Mouse (Mus musculus) frontal cortex, adult (tissue): Measurements from ENCODE around the gene Napepld.
A peak's percentile ranks its signal among the peaks of the same experiment; 100 is the strongest.
"Not testable (repeated sequence)": the region's sequence is repeated elsewhere in the genome, so short reads cannot be mapped to it uniquely, and the experiment has no call there.

Experiments
- ATAC-seq: cut with Nextera tagmentation; 2 replicates; pipeline ENCODE4 v1.9.2; 2017; ENCODE audit warnings: mild to moderate bottlenecking, moderate library complexity, mixed read lengths; ENCODE audit not compliant: low TSS enrichment

Gene Napepld

DNA sequence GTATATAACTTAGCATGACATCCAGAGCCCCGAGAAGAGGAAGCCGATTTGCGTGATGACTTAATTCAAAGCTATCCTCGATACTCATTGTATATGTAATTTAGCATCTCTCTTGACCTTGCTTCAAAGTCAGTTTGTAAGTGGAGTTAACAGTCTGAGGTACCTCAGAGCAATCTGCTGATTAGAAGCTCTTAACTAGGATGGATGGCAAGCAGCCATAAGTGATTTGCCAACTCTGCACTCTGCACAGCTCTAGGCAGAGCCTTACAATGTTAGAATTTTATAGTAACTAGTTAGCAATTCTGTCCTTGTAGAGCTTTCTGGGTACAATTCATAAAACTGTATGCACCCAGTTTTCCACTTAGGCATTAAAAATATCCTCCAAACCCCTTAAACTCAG lies 5.3 kb upstream of the Napepld start:
- no peak for ATAC-seq

DNA sequence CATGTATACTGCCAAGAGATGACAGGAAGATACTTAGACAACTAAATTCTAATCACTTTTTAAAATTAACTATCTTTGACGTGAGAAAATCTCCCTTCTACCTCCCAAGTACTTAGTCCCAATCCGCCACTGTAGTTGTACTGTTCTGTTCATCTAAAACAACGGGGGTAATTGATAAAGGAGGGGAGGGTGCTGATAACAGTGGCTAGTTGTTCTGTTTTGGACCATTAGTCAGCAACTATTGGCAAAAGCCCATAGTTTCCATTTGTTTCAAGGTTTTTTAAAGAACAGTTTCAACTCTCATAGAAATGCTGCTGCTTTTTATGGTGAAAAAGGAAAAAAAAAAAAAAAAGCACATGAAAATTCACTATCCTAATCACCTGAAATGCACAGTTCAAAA lies 2.5 kb upstream of the Napepld start:
- ATAC-seq = no peak

DNA sequence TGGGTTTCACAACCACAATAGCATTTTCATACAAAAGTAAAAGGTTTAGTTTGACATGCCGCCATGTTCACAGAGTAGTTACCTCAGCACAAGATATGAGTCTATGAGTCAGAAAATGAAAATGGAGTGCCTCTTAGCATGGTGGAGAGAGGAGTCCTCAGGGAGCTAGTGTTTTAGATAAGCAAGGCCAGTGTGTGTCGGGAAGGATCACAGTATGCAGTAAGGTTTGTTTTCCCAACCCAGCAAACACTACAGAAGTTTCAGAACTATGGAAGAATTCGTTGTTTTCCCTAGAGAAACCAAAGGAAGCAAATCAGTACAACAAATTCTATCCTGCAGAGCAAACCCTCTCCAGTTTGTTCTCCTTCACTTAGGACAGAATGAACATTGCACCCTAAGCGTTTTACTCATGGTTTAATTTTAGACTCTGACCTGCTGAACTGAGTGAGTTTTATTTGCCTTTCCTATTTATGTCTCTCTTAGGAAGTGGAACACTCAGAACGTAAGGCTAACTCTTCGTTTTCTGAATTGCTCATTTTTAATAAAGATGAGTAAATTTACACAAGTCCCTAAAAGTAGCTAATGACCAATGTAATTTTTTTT lies 1.8 kb upstream of the Napepld start:
- no peak for ATAC-seq

DNA sequence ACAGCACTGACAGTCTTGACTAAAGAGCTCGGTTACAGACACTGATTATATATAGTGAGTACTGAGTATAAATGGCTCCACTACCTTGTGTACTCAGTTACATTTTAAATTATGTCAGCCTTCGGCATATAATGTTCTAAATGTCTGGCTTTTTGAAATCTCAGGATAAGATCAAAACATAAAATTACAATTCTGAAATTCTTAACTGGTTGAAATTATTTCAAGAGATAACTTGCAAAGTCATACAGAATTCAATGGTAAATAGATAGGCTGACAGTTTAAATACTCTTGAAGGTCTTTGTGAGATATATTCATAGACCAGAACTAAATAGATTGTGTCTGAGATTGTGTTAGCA lies 791 bp upstream of the Napepld start:
- ATAC-seq = no peak; the same call in 1 of the 2 replicates

DNA sequence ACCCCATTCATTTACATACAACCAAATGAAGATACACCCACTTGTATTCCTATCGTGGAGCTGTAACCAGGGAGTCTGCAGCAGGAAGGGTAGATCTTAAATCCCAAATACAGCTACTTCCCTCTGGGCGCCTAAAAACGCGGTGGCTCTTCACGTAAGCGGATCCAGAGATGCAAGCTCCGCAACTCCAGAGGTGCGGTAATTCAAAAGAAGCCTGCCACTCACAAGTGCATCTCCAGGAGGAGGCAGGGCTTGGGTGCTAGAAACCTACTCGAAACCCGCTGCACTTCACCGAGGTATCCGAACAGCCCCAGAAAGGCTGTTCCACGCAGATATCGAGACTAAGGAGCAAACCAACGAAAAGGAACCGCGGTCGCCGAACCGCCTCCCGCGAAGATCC lies 262 bp downstream of the Napepld start:
- ATAC-seq = peak; percentile 74

DNA sequence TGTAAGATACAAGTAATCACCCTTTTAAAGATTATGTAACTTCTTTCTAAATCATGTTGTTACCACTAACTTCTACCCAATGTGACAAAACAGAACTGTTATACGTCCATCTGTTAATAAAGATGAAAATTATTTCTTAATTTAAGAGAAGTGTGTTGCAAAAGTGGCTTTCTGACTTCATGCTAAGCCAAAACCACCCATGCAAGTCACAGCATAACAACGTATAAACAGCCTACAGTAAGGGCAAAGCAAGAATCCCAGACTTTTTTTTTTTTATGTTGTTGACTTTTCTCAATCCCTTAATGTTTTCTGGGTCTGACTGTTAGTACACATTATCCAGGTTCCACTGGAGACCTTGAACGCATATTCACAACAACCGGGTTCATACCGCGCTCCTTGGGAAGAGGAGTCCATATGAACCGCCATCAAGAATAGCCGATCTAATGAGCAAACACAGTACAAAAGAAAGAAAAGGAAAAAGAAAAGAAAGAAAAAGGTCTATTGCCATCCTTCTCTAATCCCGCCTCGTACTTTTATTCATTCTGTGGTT lies 849 bp downstream of the Napepld start:
- ATAC-seq = no peak

DNA sequence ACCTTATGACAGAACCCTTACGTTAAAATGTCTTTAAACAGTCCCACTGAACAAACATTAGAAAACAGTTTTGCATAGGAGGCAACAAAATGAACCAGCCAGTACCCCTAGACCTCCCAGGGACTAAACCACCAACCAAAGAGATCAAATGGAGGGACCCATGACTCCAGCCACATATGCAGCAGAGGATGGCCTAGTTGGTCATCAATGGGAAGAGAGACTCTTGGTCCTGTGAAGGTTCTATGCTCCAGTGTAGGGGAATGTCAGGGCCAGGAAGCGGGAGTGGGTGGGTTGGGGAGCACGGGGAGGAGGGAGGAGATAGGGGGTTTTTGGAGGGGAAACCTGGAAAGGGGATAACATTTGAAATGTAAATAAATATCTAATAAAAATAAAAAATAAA lies 1.6 kb downstream of the Napepld start:
- ATAC-seq = not testable (repeated sequence)

DNA sequence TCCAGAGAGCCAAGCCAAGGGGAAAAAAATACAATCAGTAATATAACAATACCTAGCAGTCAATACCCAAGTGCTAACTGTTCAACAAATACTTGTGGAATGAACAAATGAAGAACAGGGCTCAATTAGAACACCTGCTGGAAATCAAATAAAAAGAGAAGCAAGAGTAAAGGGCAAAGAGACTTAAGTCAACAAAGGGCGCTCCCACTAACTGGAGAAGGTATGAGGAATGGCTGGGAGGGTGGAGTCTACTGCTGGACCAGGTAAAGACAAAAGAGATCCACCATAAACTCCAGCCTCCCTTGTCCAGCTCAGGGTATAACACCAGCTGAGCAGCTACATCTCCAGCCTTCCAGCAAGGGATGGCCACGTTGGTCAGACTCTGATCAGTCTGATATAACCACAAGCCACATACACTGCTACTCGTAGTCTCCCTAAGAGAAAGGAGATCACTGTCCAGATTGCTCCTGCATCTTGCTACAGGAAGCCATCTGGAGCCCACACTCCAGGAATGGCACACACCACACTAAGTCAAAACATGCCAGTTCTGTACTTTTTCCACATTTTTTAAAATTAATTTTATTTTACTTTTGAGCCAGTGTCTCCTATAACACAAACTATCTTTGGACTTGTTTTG lies 6.2 kb downstream of the Napepld start:
- ATAC-seq = peak; percentile 84

DNA sequence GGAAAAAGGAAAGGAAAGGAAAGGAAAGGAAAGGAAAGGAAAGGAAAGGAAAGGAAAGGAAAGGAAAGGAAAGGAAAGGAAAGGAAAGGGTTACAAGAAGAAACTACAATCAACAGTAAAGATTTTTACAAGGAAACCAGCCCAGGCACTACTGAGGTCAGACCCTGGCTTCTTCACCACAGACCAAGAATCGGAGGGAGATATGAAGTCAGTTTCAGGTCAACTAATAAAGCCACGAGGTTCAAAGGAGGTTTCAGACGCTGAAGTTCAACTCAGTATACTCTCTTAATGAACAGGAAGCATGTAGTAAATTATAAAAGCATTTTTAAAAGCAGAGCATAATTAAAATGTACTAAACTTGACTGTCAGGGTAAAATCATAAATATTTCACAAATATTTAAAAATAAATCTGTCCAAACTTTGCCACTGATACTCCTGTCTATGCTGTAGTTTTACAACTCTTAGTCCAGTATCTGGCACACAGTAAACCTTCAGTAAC lies 7.8 kb downstream of the Napepld start:
- ATAC-seq = no peak

DNA sequence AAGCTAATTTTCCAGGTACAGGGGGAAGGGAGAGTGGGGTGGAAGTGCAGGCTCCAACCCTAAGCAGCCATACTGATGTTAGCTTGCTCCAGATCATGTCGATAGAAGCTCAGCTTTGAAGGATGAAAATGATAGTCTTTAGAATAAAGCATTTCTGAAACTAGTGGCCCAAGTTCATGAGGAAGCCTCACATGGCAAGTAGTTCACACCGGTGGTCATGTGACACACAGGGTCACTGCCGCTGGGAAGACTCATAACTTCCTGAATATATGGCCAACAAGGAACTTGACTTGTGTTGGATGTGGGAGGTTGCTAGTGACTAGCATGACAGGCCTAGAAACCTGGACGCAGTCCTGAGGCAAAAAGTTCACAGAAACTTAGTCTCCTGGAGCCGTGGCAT lies 9.0 kb downstream of the Napepld start:
- no peak for ATAC-seq

DNA sequence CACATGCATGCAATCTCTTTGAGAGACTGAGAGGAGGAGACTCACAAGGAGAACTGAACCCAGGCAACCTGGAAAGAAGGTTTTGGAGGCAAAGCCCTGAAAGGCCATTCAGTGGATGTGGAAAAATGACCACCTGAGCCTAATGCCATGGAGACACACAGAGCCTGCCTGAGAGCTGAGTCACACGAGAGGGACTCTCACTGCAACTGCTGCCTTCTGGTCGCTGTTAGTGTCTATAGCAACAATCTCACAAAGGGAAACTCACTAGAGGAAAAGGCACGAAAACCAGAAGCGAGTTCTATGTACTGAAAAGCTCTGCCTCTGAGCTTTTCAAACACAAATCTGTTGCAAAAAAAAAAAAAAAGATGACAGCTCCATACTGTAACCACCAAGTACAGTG lies 14.2 kb downstream of the Napepld start:
- ATAC-seq = peak; percentile 86

DNA sequence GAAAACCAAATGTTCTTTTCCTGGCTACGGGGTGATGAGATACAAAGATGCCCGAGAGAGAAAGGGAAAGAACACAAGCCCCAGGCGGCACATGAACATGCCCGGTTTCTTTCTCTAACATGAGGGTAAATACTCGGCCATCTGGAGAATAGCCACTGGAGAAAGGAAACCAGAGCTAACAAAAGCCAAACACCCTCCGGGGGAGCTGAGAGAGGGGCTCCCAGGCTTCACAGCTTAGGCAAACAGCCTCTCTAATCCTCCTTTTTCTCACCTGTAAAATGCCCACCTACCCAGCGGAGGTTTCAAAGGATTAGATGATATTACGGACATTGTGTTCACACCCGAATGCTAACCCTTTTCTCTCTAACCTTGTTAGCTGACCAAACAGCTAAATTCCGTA lies 16.2 kb downstream of the Napepld start:
- ATAC-seq = no peak

DNA sequence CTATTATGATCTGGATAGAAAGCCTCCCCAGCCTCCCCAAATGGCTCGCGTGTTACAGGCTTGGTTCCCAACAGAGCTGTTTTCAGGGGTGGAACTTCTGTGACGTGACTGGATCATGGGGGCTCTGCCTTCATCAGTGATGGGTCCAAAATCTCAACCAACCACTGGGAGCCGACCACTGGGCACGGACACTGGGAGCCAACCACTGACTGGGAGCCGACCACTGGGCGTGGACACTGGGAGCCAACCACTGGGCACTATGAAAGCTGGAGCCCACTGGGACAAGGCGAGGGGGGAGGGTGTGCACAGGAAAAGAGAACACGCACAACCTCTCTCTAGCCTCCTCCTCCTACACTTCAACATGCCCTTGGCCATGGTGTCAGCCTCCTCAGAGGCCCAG lies 17.4 kb downstream of the Napepld start:
- 0 out of 2 replicates have a peak, but pooled peaks have one; percentile 9 for ATAC-seq

DNA sequence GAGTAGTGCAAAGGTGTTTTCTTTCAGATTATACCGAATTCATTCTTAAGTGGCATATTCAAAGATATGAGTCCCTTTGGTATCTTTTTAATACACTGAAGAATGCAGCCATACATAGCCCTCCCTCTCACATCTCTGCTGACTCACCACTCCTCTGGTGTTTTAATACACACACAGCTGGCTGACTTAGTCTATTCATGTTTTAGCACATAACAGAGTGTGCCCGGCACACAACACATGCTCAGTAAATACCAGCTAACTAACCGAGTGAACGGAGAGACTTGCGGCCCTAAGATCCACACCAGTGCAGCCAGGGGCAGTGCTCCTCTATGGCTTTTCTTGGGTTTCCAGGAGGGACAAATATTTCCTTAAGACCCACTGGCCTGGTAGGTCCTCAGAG lies 20.3 kb downstream of the Napepld start:
- peak; percentile 83 for ATAC-seq

DNA sequence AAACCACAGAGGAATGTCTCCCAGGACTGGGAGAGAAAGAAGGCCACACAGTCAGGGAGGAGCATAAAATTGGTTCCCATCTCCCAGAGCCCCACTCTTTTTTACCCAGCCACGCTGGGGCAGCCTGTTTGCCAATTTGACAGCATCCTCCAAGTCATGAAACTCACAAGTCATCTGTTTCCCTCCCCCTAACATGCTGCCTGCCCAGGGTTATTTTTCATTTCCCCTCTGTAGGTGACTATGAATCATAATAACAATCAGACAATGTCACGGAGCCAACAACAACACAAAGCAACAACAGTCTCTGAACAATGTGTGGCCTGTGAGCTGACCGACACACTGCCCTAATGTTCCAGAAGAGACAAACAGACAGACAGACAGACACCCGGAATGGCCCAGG lies 21.2 kb downstream of the Napepld start:
- ATAC-seq = no peak

DNA sequence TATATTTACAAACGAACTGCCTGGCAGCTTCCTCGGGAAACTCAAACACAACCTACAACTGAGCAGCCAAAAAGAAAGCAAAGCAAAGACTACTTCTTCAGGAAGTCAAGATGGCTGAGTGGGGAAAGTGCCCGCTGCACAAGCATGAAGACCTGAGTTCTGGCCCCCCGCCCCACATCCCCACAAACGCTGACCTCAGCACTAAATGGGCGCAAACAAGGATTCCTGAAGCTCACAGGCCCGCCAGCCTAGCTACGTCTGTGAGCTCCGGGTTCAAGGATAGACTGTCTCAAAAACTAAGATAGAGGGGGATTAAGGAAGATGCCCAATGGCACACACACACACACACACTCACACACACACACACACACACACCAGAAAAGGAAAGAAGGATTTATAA lies 22.8 kb downstream of the Napepld start:
- ATAC-seq = no peak

DNA sequence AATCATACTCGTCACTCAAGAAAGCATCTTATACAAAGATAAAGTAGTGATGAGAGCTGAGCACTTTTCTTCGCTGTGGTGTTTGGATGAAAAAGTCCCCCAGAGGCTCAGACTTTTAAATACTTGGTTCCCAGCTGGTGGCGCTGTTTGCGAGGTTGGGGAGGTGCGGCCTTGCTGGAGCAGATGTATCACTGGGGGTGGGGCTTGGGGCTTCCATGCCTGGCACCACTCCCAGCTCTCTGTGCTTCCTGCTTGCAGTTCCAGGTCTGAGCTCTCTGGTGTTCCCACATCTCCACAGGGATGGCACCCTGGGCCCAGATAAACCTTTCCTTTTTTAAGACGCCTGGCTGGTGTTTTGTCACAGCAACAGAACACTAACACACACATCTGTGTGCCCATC lies 23.3 kb downstream of the Napepld start:
- no peak for ATAC-seq

DNA sequence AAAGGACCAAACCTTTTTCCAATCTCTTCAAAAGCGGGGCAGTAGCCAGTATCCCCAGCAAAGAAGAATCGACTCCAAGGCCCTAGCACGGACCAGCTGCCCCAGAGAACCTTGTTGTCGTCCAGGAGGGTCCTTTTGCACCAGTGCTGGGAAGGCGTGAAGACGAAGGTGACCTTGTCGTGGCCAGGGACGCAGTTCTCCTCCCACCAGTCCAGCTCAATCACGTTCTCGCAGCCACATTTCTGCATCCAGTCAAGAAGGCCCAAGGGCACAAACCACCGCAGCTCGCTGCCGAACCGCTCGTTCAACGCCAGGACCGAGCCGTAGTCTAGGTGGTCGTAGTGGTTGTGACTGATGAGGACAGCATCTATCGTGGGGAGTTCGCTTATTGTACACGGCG lies 25.7 kb downstream of the Napepld start:
- ATAC-seq = no peak

DNA sequence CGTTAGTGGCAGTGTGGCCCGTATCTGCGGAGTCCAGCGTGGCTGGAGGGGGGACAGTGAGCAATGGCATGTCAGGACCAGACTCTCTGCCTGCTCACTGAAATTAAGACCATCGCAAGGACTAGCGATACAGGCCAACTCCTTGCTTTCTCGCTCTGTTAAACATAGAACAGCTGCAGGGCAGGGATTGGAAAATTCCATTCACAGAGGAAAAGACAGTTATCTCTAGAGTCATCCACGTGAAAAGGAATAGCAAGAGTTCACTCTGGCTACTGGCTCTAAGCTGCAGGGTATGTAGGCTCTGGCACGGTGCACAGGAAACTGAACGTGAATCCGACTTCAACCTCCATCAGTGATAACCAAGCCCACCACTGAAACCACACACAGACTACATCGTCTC lies 26.2 kb downstream of the Napepld start:
- ATAC-seq = no peak

DNA sequence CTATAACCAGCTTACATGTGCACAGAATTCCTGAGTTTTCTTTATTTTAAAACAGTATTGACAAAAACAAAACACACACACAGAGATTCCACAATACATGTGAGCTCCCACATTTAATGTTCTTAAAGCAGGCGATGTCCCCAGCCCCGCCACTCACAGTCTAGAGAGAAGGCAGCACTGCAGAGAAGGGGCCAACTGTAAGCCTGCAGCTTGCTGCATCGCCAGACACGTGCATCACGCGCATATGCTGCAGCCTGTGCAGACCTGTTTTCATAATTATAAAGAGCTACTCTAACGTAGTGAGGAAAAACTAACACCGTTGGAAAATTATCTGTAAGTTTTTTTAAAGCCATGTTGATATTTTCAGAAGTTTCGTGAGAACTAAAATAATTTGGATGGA lies 27.5 kb downstream of the Napepld start:
- ATAC-seq = no peak

DNA sequence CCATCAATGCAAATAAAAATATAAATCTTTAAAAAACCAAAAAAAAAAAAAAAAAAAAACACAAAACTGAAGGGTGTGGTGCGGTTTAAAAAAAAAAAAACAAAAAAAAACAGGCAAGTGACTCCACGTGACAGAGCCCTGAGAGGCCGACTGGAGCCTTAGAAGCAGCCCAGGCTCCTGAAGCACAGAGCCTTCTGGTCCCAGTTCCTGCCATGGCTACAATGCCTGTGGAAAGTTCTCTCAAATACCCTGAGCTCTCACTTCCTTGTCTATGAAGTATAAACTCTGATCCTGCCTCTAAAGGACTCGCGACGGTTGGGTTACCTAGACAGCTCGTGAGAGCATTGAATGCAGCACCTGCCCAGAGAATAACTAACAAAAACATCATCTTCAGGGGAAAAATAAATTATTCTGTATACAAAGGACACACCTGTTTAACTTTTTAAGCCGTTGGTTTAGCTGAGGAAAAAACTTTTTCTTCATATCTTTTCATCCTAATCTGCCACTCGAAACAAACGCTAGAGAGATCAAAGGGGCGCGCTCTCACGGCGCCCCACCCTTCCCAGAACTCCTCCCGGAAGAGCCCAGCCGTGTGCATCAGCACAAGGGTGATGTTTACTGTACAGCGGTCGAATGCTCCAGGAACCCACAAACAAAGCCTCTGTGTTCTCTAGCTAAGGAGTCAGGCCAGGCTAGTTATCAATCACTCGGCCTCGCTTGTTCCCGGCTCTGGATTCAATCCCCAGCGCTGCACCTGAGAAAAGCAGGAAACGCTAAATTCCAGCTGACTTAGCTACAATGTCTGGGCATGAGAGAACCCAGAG lies 28.2 kb downstream of the Napepld start:
- peak; percentile 47 for ATAC-seq

DNA sequence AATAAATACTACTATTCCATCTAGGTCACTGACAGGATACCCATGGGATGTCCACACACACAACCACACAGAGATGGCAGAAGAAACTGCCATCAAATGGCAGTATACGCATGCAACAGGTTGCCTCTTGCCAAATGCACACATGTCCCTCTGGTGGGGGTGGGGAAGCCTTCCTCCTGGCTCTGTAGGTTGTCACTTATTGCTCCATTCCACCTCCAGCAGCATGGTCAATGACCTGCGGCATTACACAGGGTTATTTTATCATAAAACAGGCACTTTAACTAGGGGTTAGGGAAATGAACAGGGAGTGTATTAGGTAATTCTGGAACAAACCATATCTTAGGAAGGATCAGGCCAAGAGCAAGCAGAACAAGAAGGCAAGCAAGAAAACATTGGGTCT lies 31.9 kb downstream of the Napepld start:
- no peak for ATAC-seq
